Mouse (Mus musculus) liver, postnatal 0 days (tissue): ENCODE data around the gene U2surp.

Source experiments
- CTCF ChIP-seq: sonication (generic); IDR thresholded peaks from 2 replicates; pipeline ENCODE4 v1.5.1; 2016; ENCODE audit warnings: antibody characterized with exemption, low read depth
- EP300 ChIP-seq: IDR thresholded peaks from 2 replicates; pipeline ENCODE4 v1.6.1; 2016; ENCODE audit warnings: antibody characterized with exemption, low read depth, mild to moderate bottlenecking

- TF ChIP-seq EP300 (no peak), CTCF (no peak)
Measured at GRCm38 (mm10) chr9:95428277-95428676, 83.5 kb downstream of the U2surp start.
